Mouse (Mus musculus) E14TG2a.4 (cell line): ENCODE results near the gene Dnaja3.

Experiments
- CTCF ChIP-seq: conservative IDR thresholded peaks from 2 replicates; pipeline ENCODE4 v1.5.1; 2014; ENCODE audit warnings: low read length
- NANOG ChIP-seq: IDR thresholded peaks from 2 replicates; pipeline ENCODE4 v1.6.1; 2014; ENCODE audit warnings: borderline replicate concordance, low read length, mixed read lengths

- TF ChIP-seq CTCF (no peak), NANOG (no peak)
Observed at GRCm38 (mm10) chr16:4602766-4603452, 36.9 kb upstream of the Dnaja3 start.
